Mouse (Mus musculus) embryonic stem cell, embryonic (primary cell): Measurements from ENCODE around the gene Rtcb.

Experiments used
- CTCF ChIA-PET, 4 experiments: fragments of 300-600 bp in 2 of 4; fragments of 350-600 bp in 2 of 4; sonication (Branson Sonifier 250); formaldehyde crosslinking; loops; one replicate each; lab custom pipeline; 2022; ENCODE audit warnings: inconsistent platforms in 2 of 4; lab: Charles Lee
- POLR2A ChIA-PET, 4 experiments: fragments of 300-600 bp in 2 of 4; fragments of 350-600 bp in 2 of 4; sonication (Branson Sonifier 250); formaldehyde crosslinking; loops; one replicate each; lab custom pipeline; 2022; ENCODE audit warnings: antibody characterized with exemption in 4 of 4, inconsistent platforms in 1 of 4; lab: Charles Lee

Gene Rtcb

GRCm38 (mm10) chr10:85956871-85957419 is 678 bp downstream of the Rtcb start:
- CTCF ChIA-PET: interaction anchor here in 3 of 4 experiments (0.7 to 1.3 kb wide), 8 partner anchors 11 to 507 kb away, joined by 3 to 5 read pairs (median 3); partner anchors contain the start of gene Fbxo7 (in 3 of the 3)
- POLR2A ChIA-PET: interaction anchor here in 2 of 4 experiments (0.6 to 1.4 kb wide), 14 partner anchors 9 to 747 kb away, joined by 3 to 5 read pairs (median 3); partner anchors contain the start of genes Fbxo7 (in 1 of the 2) and Prdm4 (in 1 of the 2)

GRCm38 (mm10) chr10:85954429-85954828 is 3.2 kb downstream of the Rtcb start:
- ChIA-PET POLR2A (interaction anchor here in 3 of 4 experiments (0.7 to 3.1 kb wide), 7 partner anchors 9 to 240 kb away, joined by 3 to 10 read pairs (median 4); no protein-coding TSS in a partner anchor), CTCF (no interaction called here)

- ChIA-PET CTCF (interaction anchor here in 2 of 4 experiments (0.6 to 1.0 kb wide), 3 partner anchors 69 to 754 kb away, joined by 3 to 4 read pairs (median 4); partner anchors contain the start of gene Fbxo7 (in 1 of the 2)), POLR2A (interaction anchor here (0.6 to 3.1 kb wide), 9 partner anchors 8 to 671 kb away, joined by 3 to 10 read pairs (median 4); no protein-coding TSS in a partner anchor)
These were observed 4.2 kb downstream of the Rtcb start for GRCm38 (mm10) chr10:85953401-85953800.

GRCm38 (mm10) chr10:85951765-85952443 is 5.7 kb downstream of the Rtcb start:
- ChIA-PET CTCF (interaction anchor here in 3 of 4 experiments (0.5 to 0.8 kb wide), 3 partner anchors 8 to 70 kb away, joined by 3 to 4 read pairs (median 3); partner anchors contain the start of genes Ascl4 (in 1 of the 3) and Fbxo7 (in 1 of the 3)), POLR2A (interaction anchor here in 2 of 4 experiments (0.6 to 1.2 kb wide), 3 partner anchors 10 to 943 kb away, joined by 3 to 7 read pairs (median 4); no protein-coding TSS in a partner anchor)

GRCm38 (mm10) chr10:85948483-85949196 is 9.0 kb downstream of the Rtcb start:
- CTCF ChIA-PET: interaction anchor here in 1 of 4 experiments (0.6 kb wide), 1 partner anchor 915 kb away, joined by 3 read pairs; no protein-coding TSS in a partner anchor
- POLR2A ChIA-PET: interaction anchor here in 1 of 4 experiments (0.6 kb wide), 1 partner anchor 11 kb away, joined by 7 read pairs; no protein-coding TSS in a partner anchor

- CTCF ChIA-PET: interaction anchor here in 2 of 4 experiments (1.4 to 1.8 kb wide), 2 partner anchors 8 to 32 kb away, joined by 4 read pairs; no protein-coding TSS in a partner anchor
- POLR2A ChIA-PET: interaction anchor here in 1 of 4 experiments (1.0 to 2.5 kb wide), 6 partner anchors 8 to 765 kb away, joined by 3 to 10 read pairs (median 5); partner anchors contain the start of gene Ascl4
These were observed 21.2 kb downstream of the Rtcb start for GRCm38 (mm10) chr10:85936280-85936965.

- ChIA-PET POLR2A (interaction anchor here in 3 of 4 experiments (0.6 to 3.9 kb wide), 19 partner anchors 8 to 315 kb away, joined by 3 to 30 read pairs (median 4); partner anchors contain the start of genes Prdm4 (in 1 of the 3) and Rtcb (in 1 of the 3)), CTCF (interaction anchor here in 3 of 4 experiments (0.7 to 1.9 kb wide), 5 partner anchors 19 to 1172 kb away, joined by 3 to 4 read pairs (median 4); no protein-coding TSS in a partner anchor)
These were observed 27.7 kb downstream of the Rtcb start for GRCm38 (mm10) chr10:85929962-85930361.

GRCm38 (mm10) chr10:85929208-85929591 is 28.4 kb downstream of the Rtcb start:
- POLR2A ChIA-PET: interaction anchor here in 3 of 4 experiments (0.5 to 3.9 kb wide), 21 partner anchors 9 to 316 kb away, joined by 3 to 30 read pairs (median 4); partner anchors contain the start of genes Rtcb (in 2 of the 3), Fbxo7 (in 1 of the 3) and Prdm4 (in 1 of the 3)
- CTCF ChIA-PET: interaction anchor here (0.6 to 1.9 kb wide), 16 partner anchors 8 to 1171 kb away, joined by 3 to 11 read pairs (median 4); partner anchors contain the start of genes Prdm4 (in 1 of the 4) and Syn3 (in 1 of the 4)

- CTCF ChIA-PET: interaction anchor here (0.6 to 1.9 kb wide), 15 partner anchors 8 to 1084 kb away, joined by 3 to 11 read pairs (median 3); partner anchors contain the start of genes Prdm4 (in 2 of the 4) and Syn3 (in 1 of the 4)
- POLR2A ChIA-PET: interaction anchor here in 3 of 4 experiments (0.5 to 3.9 kb wide), 22 partner anchors 8 to 915 kb away, joined by 3 to 30 read pairs (median 4); partner anchors contain the start of genes Rtcb (in 2 of the 3), Fbxo7 (in 1 of the 3) and Prdm4 (in 1 of the 3)
These were observed 29.0 kb downstream of the Rtcb start for GRCm38 (mm10) chr10:85928499-85929207.

- ChIA-PET CTCF (interaction anchor here in 2 of 4 experiments (0.9 to 1.6 kb wide), 5 partner anchors 9 to 151 kb away, joined by 3 to 5 read pairs (median 3); partner anchors contain the start of gene Prdm4 (in 1 of the 2)), POLR2A (interaction anchor here in 3 of 4 experiments (0.9 to 3.9 kb wide), 13 partner anchors 9 to 123 kb away, joined by 3 to 30 read pairs (median 4); partner anchors contain the start of genes Fbxo7 (in 1 of the 3), Prdm4 (in 1 of the 3) and Rtcb (in 1 of the 3))
These were observed 29.8 kb downstream of the Rtcb start, which contains the start of gene Ascl4 for GRCm38 (mm10) chr10:85927676-85928445. TSS of gene Ascl4 (plus strand) at chr10:85927681.

GRCm38 (mm10) chr10:85916498-85917309 is 40.9 kb downstream of the Rtcb start, which contains the start of gene Prdm4:
TSS of gene Prdm4 (minus strand) at chr10:85917142.
- POLR2A ChIA-PET: interaction anchor here (0.5 to 7.4 kb wide), 16 partner anchors 11 to 1160 kb away, joined by 3 to 110 read pairs (median 4); partner anchors contain the start of genes Ascl4 (in 1 of the 4), Nt5dc3 (in 1 of the 4) and Rtcb (in 1 of the 4)
- CTCF ChIA-PET: interaction anchor here (0.6 to 1.2 kb wide), 5 partner anchors 11 to 731 kb away, joined by 3 to 7 read pairs (median 3); partner anchors contain the start of genes Ascl4 (in 1 of the 4) and Btbd11 (in 1 of the 4)
